Mouse (Mus musculus) mouse trophoblast stem cell (cell line): ENCODE results near the gene Cox6a1.
"Not testable (repeated sequence)": the region's sequence is repeated elsewhere in the genome, so short reads cannot be mapped to it uniquely, and the experiment has no call there.

Source experiments
- in situ Hi-C, 2 experiments: fragments of 300-500 bp; cut with MseI, MboI; formaldehyde crosslinking; loops; 2 replicates in 1 of 2; 3 replicates in 1 of 2; pipeline ENCODE4 v1.15.1; 2025

Gene Cox6a1

DNA sequence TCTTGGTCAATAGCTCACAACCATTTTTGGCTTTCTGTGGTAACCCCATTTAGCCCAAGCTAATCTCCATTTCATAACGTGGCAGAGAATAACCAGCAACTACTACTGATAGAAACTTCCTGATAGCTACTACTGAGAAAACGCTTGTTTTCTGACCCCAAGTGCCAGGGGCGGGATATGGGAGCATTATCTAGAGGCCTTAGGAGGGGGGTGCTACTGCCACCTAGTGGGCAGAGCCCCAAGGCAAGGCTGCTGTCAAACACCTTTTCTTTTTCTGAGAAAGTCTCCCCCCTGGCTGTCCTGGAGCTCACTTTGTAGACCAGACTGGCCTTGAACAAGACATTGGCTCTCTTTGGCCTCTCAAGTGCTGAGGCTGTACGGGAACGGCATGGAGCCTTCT, 1.2 kb downstream of the Cox6a1 start:
- in situ Hi-C loops, result no loop called here

DNA sequence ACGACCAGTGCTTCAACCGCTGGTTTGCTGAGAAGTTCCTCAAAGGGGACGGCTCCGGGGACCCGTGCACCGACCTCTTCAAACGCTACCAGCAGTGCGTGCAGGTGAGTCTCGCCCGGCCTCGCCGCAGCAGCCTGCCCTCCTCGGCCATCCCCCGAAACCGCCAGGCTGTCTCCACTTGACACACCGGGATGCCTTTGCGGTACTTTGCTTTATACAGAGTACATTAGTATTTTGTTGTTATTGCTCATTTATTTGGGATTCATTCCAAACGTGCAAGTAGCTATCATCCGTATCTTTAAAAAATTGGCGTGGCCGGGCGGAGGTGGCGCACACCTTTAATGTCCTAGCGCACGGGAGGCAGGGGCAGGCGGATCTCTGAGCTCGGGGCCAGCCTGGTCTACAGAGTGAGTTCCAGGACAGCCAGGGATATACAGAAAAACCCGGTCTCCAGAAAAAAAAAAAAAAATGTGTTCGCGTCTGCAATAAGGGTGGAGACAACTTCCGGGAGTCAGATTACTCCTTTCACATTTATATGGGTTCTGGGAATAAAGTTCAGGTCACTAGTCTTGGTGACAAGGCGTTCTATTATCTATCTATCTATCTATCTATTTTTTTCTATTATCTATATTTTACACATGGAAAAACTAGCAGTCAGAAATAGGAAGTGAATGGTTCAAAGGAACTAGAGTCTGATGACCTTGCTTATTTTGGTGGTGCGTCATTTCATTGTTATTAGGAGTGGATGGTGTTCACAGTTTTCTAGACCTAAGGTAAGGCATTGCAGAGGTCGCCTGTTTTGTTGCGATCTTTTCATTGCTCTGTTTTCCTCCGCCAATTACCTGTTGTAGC, 7.2 kb downstream of the Cox6a1 start:
- in situ Hi-C loops, result no loop called here

DNA sequence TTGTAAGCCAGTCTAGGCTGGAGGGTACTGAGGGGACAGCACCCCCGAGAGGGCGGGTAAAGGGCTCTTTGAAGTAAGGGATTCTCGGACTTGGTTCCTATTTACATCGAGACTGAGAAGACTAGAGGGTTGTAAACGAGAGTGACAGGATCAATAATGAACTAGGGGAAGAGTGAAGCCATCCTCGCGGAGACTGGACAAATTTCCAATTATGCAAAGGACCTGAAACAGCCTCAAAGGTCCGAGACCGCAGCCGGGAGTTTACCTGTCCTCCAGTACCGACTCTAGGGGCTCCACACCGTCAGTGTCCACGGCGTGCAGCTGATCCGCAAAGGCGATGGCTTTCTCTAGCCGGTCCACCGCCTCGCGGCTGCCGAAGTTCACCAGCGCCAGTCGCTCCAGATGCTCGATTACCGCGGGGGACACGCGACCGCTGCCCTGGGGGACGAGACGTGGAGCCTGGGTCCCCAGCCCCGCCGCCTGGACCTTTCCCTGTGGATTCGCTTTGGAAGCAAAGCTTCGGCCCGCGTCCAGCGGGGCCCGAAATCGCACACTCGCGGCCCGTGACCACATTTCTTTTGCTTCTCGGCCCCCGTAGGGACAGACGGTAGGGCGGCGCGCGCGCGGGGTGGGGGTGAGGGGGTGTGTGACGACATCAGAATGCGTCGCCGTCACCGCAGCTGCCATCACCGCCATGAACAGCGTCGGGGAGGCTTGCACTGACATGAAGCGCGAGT, 8.0 kb downstream of the Cox6a1 start, which contains the start of the genes Gatc and Triap1:
Gatc (minus strand) TSS at position 602 of the 737 bp plus-strand sequence.
Triap1 (plus strand) TSS at position 649 of the 737 bp plus-strand sequence.
- in situ Hi-C loops, result no loop called here

DNA sequence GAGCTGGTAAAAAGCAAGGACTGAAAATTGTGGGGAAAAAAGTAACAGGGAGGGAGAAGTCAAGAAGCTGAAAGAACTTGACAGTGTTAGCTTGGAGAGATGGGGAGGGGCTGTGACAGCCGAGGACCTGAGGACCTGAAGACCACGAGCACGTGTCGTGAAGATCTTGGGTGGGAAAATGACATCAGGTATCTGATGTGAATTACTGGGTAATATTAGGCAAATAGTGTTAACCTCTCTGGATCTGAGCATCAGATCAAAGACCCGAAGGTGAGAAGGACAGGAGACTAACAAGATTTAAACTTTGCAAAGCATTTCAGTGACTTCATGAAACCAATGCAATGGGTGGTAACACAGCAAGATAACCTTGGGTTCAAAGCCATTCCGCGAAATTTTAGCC, 8.8 kb downstream of the Cox6a1 start:
- in situ Hi-C loops, result no loop called here

DNA sequence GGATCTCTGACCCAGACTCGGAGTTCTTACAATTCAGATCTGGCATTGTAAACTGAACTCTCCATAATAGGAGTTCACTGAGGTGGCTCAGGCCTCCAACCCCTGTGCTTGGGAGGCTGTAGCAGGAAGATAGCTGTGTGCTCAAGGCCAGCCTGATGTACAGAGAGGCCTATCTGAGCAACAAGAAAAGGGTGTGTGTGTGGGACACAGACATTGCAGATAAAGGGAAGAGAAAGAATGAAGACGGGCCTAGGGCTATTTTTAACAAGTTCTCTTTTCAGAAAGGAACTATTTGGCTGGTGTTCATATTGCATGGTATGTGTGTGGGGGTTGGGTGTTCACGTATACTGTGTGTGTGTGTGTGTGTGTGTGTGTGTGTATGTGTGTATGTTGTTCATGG, 15.2 kb downstream of the Cox6a1 start:
- in situ Hi-C loops, result no loop called here

DNA sequence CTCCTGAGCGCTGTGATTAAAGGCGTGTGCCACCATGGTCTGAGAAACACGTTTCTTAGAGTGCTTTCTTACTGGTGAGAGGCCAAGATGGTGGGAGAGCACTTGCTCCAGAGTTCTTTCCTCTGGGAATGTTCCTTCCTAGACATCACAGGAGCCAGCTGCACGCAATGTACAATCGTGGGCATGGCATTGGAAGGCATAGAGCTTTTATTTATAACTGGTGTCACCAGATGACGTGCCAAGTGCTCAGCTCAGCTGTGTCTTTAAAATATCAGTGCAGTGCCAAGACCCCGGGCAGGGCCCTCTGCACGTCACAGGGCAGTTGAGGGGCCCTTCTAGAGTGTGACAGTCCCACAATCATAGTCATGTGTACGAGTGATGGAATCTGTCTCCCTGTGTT, 17.8 kb downstream of the Cox6a1 start:
- in situ Hi-C loops, result no loop called here

DNA sequence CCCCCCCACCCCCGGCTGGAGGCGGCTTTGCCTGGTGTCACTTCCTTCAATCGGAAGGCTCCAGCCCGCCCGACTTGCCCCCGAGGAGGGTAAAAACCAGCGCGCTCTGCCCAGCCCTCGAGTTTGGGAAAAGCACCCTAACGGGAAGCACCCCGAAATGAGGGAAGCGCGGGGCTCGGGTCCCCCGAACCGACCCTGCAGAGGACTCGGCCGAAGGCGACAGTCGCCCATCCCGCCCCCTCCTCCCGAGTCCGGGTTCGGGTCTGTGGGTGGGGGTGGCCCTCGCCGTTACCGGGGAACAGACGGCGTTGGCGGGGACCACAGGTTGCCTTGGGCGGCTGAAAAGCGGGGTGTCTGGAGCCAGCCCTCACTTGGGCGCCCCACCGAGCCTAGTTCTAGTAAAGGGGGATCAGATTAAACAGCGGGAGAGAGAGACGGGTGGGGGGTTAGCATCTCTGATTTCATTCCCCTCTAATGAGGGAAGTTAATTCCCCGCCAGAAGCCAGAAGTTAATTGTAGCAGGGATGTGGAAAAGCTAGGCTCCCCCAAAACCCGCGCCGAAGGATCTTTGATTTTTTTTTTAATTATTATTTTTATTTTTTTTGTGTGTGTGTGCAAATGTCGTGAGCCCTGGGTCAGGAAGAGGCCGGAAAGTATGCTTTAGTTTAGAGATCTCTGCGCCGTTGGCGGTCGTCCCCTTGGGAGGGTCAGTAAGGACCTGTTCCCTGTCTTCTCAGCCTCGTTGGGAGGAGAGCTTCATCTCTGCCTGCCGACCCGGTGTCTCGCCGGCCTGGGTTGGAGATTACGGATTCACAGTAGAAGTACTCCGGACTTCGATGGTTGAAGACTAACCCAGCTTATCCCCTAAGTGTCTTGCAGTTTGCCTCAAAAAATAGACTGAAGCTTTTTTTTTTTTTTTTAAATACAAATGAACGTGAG, 20.9 kb downstream of the Cox6a1 start:
- in situ Hi-C loops, result no loop called here

DNA sequence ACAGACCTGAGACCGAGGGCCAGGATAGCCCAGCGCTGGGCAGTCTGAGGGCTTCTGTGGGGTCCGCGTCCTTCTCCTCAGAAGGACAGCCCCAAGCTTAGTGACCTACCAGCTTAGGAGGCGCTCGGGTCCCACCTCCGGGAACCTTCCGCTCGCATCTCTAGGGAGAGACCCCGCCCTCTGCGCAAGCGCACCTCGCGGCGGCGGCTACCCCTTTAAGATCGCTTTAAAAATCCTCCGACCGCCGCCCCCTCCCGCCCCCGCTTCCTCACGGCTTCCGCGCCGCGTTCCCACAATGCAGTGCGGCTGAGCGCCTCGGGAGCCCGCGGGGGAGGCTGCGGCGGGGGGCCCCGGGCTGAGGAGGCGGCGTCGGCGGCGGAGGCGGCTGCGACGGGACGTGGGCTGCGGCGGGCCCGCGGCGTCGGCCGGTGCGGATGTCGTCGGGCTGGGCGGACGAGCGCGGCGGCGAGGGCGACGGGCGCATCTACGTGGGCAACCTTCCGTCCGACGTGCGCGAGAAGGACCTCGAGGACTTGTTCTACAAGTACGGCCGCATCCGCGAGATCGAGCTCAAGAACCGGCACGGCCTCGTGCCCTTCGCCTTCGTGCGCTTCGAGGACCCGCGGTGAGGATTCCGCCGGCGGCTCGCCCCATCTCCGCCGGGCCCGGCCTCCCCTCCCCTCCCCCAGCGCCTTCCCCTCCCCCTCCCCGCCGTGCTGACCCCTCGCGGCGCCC, 21.7 kb downstream of the Cox6a1 start, which contains the start of gene Srsf9:
Srsf9 (plus strand) TSS at position 303 of the 735 bp plus-strand sequence.
- in situ Hi-C loops, result no loop called here

DNA sequence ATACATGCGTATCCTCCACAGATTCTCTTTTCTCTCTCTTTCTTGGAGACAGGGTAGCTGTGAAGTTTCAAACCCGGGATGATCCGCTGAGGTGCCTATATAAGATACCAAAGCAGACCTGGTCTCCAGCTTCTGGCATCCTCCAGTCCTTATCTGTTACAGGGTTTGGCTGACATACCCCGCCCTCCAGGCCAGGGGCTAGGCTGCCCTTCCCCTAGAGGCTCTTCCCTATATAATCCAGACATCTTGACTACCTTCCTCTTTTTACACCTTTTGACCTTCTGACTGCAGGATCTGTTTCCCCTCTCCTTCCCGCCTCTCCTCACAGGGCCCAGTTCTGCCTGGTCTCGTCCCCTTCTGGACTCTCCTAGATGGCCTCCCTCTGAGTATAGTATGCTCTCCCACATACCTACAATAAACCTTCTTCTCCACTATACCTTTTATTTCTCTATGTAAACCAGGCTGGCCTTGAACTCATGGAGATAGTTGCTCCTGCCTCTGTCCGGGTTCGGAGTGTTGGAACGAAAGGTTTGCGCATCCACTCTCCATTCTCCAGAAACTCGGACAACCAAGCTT, 22.4 kb downstream of the Cox6a1 start:
- in situ Hi-C loops, result no loop called here

DNA sequence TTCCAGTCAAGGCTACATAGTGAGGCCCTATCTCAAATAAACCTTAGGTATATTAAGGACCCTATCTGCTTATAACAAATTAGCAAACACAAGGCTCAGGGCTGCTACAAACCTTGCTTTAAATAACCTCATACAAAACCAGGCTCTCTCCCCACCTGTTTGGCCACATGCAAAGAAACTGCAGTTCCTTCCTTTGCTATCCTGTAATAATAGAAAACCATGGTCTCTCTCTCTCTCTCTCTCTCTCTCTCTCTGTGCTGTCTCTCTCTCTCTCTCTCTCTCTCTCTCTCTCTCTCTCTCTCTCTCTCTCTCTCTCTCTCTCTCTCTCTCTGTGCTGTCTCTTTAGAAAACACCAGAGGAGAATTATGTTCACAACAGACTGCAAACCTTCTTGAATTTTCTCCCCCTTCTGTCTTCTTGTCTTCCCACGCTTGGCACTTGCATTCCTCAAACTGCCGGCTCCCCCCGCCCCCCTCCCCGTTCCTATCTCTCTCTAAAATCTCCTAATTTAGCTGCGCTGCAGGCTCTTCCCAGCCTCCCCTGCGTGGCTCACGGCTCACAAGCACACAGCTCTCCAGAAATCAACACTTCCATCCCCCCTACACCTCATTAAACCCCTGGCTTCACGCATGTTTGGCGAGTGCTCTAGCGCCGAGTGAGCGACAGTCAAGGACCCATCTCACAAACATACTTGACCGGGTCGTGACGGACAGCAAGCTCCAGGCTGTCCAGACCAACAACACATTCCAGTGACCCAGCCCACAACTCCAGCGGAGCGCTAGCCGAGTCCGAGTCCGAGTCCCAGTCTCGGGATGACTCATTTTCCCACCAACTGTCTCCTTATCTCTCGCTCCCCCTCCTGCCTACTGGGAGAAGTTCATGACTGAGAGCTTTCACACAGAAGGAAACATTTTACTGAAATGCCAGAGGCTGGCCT, 29.5 kb downstream of the Cox6a1 start:
- in situ Hi-C loops, result no loop called here

DNA sequence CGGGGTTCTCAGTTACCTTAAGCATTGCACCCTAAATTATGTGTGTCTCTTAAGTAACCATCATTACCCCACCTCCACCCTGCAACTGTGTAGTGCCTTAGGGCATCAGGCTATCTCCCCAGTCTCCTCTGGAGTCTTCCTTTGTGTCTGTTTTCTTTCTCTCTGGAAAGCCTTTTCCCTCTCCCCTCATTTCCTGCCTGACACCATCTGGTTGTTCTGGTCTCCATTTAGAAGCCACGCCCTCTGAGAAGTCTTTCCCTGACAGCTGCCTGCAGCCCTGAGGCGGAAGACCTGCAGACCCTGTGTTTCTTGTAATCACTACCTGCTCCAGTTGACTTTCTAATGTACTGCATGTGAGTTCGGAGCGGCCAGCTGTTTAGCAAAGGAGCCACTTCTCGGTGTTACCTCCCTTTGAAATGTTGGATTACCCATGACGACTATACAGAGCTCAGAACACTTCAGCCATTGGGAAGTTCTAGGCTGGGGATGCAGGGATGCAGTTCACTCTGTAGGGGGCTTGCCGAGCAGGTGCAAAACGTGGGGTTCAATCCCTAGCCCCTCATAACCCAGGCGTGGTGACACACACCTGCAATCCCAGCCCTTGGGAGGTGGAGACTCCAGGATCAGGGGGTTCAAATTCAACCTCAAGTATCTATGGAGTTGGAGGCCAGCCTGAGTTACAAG, 31.0 kb downstream of the Cox6a1 start:
- in situ Hi-C loops, result no loop called here

DNA sequence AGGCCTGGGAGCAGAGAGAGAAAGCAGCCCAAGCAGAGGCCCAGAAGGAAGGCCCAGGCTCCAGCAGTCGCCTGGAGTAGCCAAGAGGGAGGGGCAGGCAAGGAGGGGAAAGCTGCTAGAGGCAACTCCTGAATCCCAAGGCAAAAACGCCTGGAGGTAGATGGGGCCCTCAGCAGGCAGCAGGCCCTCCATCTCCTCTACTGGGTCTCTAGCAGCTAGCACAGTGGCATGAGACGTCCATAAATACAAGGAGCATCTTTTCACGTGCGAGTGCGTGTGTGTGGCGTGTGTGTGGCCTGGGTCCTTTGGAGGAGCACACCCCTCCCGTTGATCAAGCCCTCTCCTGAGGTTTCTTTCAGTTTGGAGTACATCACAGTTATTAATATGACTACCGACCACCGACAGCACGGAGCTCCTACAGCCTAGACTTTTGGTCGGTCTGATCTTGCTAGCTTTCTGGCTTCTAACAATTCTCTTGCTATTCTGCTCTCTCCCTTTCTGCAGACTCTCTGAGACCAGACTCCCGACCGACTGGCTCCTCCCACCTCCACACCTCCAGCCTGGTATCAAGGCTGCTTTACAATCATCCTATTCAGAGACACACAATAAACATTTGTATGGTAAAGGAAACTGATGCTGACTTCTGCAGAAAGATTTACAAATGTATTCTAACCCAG, 31.7 kb downstream of the Cox6a1 start:
- in situ Hi-C loops, result no loop called here

DNA sequence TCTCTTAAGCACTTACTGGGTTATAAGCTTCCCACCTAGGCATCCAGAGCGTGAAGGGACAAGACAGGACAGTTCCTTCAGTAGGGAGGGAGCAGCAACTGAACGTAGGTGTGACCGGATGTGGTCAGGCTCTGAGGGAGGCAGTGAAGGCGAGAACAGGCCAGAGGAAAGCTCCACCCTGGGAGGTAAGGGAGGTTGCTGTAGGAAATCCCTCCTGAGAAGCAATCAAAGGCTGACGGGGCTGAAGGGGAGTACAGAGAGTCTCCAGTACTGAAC, 35.2 kb downstream of the Cox6a1 start:
- in situ Hi-C loops, result no loop called here

DNA sequence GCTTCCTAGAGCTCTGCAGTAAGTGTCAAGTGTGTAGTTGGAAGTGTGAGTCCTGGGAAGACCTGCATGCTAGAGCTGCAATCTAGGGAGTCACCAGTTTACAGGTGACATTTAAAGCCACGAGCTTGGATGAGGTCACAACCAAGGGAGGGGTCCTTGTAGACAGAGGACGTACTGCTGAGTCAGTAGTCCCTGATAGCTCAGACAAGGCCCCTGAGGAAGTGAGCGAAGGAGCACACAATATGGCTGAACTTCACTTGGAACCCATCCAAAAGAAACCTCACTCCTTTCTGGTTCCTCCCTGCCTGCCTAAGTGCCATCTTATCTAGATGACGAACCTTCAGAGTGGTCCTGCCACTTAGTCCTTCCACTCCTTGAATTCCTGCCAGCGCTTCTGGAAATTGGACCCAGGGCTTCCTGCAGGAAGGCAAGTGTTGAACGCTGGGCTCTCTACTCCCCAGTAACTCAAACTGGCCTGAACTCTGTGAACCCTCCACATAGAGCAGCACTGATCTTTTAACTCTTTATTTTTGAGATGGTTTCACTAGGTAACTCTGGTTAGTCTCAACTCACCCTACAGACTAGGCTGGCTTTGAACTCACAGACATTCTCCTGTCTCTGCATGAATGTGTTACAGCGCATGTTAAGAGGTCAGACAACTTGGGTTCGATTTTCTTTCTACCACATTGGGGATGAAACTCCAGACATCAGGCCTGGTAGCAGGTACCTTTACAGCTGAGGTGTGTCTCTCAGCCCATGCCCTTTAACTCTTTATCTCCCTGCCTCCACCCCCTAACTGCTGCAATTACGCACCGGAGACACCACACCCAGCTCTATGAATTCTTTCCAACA, 35.7 kb downstream of the Cox6a1 start:
- in situ Hi-C loops, result no loop called here

DNA sequence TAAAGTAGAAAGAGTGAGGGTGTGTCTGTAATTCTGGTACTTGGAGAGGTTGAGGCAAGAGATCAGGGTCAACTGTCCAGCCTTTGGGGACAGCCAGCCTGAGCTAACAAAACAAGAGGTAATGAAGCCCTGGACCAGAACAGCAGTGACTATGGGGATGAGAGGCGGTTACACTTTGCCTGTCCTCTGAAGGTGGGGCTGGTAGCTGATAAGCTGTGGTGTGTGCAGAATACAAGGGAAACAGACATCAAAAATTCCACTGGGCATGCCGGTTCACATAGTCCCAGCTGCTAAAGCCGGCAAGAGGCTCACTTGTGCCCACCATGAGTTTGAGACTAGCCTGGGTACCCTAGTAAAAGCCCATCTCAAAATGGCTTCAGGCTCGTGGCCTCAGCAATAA, 36.4 kb downstream of the Cox6a1 start:
- in situ Hi-C loops, result no loop called here

DNA sequence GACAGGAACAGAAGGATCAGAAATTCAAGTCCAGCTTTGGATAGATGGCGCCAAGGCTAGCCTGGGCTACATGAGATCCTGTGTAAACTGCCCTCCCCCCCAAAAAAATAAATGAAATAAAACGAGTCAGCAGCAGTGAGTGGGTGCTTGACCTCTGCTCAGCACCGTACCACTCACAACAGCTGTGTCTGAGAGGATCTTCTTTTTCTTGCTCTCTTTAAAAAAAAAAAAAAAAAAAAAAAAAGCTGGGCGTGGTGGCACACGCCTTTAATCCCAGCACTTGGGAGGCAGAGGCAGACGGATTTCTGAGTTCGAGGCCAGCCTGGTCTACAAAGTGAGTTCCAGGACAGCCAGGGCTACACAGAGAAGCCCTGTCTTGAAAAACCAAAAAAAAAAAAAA, 46.6 kb downstream of the Cox6a1 start:
- in situ Hi-C loops, result not testable (repeated sequence)

DNA sequence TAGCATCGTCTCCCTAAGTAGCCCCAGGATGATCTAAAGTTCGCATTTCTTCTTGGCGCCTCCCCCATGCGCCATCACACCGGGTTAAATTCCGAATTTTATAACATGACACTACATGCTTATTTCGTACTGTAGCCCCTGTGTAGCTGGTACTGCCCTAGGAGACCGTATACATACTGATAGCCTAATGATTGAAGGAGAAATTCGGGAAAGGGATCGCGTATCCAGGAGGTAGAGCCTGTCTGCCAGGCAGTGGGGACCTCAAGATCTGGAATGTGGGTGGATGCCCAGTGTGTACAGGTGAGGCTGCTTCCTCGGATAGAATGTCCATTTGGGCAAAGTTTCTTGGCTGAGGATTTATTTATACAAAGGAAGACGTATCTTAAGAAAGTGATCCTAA, 47.2 kb downstream of the Cox6a1 start:
- in situ Hi-C loops, result no loop called here
